Mouse (Mus musculus) right cerebral cortex, postnatal 36 days (tissue): Measurements from ENCODE around the gene AF067061.
"Not testable (repeated sequence)": the region's sequence is repeated elsewhere in the genome, so short reads cannot be mapped to it uniquely, and the experiment has no call there.

Experiments used
- DNase-seq, 2 experiments: peaks; one replicate each; pipeline ENCODE4 v3.0.0; 2022; ENCODE audit warnings: low spot score in 2 of 2, mixed read lengths in 1 of 2

Gene AF067061

GRCm38 (mm10) chr13:120262870-120263269, at the start of gene AF067061:
Gene AF067061 (plus strand): TSS chr13:120263114.
- not testable (repeated sequence) for DNase-seq

- not testable (repeated sequence) for DNase-seq
Measured at GRCm38 (mm10) chr13:120215847-120216246, 47.1 kb upstream of the AF067061 start, which contains the start of gene Gm21762. Gene Gm21762 (minus strand): TSS chr13:120215947.

- DNase-seq = not testable (repeated sequence)
Measured at GRCm38 (mm10) chr13:120220922-120221321, 42.0 kb upstream of the AF067061 start.

- not testable (repeated sequence) for DNase-seq
Measured at GRCm38 (mm10) chr13:120223012-120223659, 39.8 kb upstream of the AF067061 start.

GRCm38 (mm10) chr13:120231798-120232197, 31.1 kb upstream of the AF067061 start:
- DNase-seq = not testable (repeated sequence)

- not testable (repeated sequence) for DNase-seq
Measured at GRCm38 (mm10) chr13:120232447-120233049, 30.4 kb upstream of the AF067061 start.

- DNase-seq = not testable (repeated sequence)
Measured at GRCm38 (mm10) chr13:120238811-120239210, 24.1 kb upstream of the AF067061 start, which contains the start of gene Gm21731. Gene Gm21731 (plus strand): TSS chr13:120239111.

- not testable (repeated sequence) for DNase-seq
Measured at GRCm38 (mm10) chr13:120251208-120251924, 11.5 kb upstream of the AF067061 start.

- DNase-seq = not testable (repeated sequence)
Measured at GRCm38 (mm10) chr13:120258817-120259658, 3.9 kb upstream of the AF067061 start.

GRCm38 (mm10) chr13:120259718-120260117, 3.2 kb upstream of the AF067061 start:
- DNase-seq = not testable (repeated sequence)

- DNase-seq = not testable (repeated sequence)
Measured at GRCm38 (mm10) chr13:120277837-120278236, 14.9 kb downstream of the AF067061 start.

GRCm38 (mm10) chr13:120278784-120279183, 15.9 kb downstream of the AF067061 start:
- no peak for DNase-seq

GRCm38 (mm10) chr13:120299324-120299894, 36.5 kb downstream of the AF067061 start:
- DNase-seq = no peak

GRCm38 (mm10) chr13:120299991-120300442, 37.1 kb downstream of the AF067061 start, which contains the start of gene BC147527:
Gene BC147527 (plus strand): TSS chr13:120300392.
- no peak for DNase-seq

GRCm38 (mm10) chr13:120300853-120301252, 37.9 kb downstream of the AF067061 start:
- DNase-seq = no peak

GRCm38 (mm10) chr13:120310749-120311148, 47.8 kb downstream of the AF067061 start:
- no peak for DNase-seq

- no peak for DNase-seq
Measured at GRCm38 (mm10) chr13:120313584-120313983, 50.7 kb downstream of the AF067061 start.
